Mouse (Mus musculus) cerebellum, postnatal 4 days (tissue): ENCODE measurements at regions not wholly inside any gene's neighbourhood (a gene's known extent, or its start where the extent isn't known, plus 50 kb on each side); places are given as distances from the start of the nearest gene placed in this dataset.
A peak's percentile ranks its signal among the peaks of the same experiment; 100 is the strongest.

Experiments
- DNase-seq, 2 experiments: peaks; one replicate each; pipeline ENCODE4 v3.0.0; 2022; ENCODE audit warnings: low spot score in 2 of 2, mixed read lengths in 1 of 2

GRCm38 (mm10) chr11:25157135-25157860 is 1053.3 kb downstream of the 5730522E02Rik start:
- peak in 1 of 2 experiments; percentile 18 for DNase-seq

GRCm38 (mm10) chr11:25157861-25158245 is 1052.7 kb downstream of the 5730522E02Rik start:
- DNase-seq = no peak

GRCm38 (mm10) chr11:25158884-25159283 is 1051.7 kb downstream of the 5730522E02Rik start:
- no peak for DNase-seq

GRCm38 (mm10) chr11:25167939-25168338 is 1042.6 kb downstream of the 5730522E02Rik start:
- no peak for DNase-seq

- DNase-seq = no peak
Observed at GRCm38 (mm10) chr11:25171048-25171447, 1039.5 kb downstream of the 5730522E02Rik start.
